Mouse (Mus musculus) CD4-positive helper T cell, adult 2 months (primary cell): ENCODE data around the gene Lrrc29.
A peak's percentile ranks its signal among the peaks of the same experiment; 100 is the strongest.

Experiments used
- DNase-seq: peaks from one replicate; pipeline ENCODE4 v3.0.0-alpha.2; 2012; ENCODE audit warnings: low read depth, missing footprints, low spot score

Lrrc29 gene

DNA sequence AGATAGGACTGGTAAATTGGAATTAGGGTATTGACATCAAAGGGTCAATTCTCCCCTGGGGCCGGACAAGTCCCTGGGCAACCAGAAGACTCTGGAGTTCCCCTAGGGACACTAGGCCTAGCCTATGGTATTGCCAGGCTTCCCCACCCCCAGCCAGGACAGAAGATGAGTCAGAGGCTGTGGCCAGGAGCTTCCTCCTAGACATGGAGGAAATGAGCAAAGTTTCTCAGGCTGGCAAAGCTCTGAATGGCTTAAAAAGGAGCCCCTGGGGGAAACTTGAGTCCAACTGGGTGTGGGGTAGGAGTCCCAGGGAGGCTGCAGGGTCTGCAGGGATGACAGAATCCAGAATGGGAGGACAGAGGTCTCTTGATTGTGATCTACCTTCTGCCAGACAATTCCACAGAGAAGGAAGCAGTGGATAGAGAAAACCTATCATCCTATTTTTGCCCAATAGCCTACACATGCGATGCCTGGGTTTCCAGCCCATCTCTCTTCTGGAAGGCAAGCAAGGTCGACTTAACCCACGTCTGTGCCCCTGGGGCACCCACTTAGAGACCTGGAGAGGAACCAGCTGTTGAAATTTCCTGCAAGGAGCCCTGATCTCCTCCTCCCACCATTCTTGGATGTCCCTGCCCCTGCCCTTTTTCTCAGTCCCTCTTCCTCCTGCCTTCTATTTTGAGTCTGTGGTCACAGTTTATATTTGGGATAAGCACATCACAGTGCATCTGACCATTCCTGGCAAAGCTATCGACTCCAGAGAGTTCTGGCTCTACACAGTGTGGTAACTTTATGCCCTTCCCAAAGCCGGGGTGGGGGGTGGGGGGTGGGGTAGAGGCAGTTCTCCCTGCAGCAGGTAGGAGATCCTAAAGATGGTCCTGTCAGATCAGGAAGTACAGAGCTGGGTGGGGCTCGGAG is 19.2 kb upstream of the Lrrc29 start:
- DNase-seq = no peak

GRCm38 (mm10) chr8:105343791-105344574 is 17.9 kb upstream of the Lrrc29 start:
- no peak for DNase-seq

- DNase-seq = no peak
Observed at GRCm38 (mm10) chr8:105342768-105343167, 16.7 kb upstream of the Lrrc29 start.

GRCm38 (mm10) chr8:105341399-105341798 is 15.3 kb upstream of the Lrrc29 start:
- no peak for DNase-seq

- no peak for DNase-seq
Observed at GRCm38 (mm10) chr8:105339886-105340635, 14.0 kb upstream of the Lrrc29 start.

DNA sequence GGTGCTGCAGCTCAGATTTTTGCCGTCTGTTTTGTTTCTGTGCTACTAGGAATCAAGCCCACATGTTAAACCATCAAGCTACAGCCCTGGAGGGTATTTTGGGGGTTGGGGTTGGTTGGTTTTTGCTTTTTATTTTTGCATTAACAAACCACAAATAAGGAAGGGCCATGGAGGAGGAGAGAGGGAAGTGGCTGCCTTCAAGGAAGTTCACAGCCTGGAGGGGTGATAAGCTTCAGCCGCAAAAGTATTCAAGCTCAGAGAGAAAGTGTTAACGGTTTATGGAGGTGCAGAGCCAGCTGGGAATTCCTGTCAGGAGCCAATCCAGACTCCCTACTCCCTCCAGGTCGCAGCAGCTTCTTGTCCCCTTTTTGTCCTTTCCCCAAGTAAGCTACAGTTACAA is 12.9 kb upstream of the Lrrc29 start:
- no peak for DNase-seq

GRCm38 (mm10) chr8:105336373-105337130 is 10.5 kb upstream of the Lrrc29 start:
- no peak for DNase-seq

GRCm38 (mm10) chr8:105332523-105332922 is 6.4 kb upstream of the Lrrc29 start:
- DNase-seq = no peak

GRCm38 (mm10) chr8:105331931-105332330 is 5.9 kb upstream of the Lrrc29 start:
- DNase-seq = no peak

GRCm38 (mm10) chr8:105331469-105331868 is 5.4 kb upstream of the Lrrc29 start:
- DNase-seq = no peak

GRCm38 (mm10) chr8:105330325-105330724 is 4.2 kb upstream of the Lrrc29 start:
- no peak for DNase-seq

GRCm38 (mm10) chr8:105326968-105327367 is 890 bp upstream of the Lrrc29 start:
- DNase-seq = no peak

DNA sequence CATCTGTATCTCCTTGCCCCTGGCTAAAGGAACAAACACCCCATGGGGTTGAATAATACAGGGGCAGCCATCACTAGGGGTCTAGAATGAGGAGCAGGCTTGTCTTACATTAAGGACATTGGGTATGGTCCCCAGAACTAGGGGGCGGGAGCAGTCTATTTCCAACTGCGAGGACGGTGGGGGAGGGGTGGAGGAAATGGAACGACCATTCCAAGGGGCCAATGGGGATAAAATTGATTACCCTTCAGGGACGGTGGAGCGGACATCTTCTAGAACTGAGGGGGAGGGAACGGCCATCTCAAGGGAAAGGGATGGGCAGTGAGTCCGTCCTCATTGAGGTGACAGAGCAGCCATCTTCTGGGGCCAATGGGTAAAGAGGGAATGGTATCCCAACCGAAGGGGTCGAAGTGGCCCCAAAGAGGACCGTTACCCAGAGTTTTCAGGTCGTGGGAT is 411 bp downstream of the Lrrc29 start:
- peak; percentile 26 for DNase-seq

DNA sequence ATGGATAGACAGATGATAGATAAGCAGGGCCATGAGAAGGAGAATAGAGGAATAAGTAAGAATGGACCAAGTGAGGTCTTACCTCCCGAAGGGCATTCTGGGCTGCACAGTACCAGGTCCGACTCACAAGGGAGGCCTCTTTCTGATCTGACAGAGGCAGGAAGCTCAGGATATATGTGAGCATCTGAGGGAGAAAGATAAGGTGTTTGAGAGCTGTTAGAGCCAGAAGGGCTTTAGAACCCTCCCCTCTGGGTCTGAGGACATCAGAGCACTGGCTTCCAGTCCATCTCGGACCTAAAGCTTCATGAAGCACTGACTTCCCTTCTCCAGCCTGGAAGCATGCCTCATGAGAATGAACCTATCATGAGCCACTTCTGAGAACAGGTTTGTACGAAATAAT is 2.9 kb downstream of the Lrrc29 start:
- DNase-seq = no peak

- no peak for DNase-seq
Observed at GRCm38 (mm10) chr8:105318662-105319190, 7.4 kb downstream of the Lrrc29 start.

DNA sequence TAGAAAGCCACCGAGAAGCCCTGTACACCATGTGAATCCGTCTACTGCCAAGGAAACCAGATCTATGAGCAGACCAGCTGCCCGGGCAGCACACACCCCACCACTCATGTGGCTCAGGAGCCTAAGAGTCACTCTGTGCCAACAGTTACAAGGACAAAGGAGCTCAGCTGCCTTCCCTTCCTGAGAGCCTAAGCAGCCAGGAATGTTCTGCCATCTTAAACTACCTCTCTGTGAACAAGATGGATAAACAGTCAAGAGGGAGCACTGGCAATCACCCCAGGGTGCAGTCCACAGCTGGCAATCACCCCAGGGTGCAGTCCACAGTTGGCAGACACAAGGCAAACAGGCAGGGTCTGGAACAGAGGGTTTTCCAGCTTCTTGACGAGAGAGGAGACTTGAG is 8.1 kb downstream of the Lrrc29 start:
- no peak for DNase-seq

GRCm38 (mm10) chr8:105315073-105315769 is 10.9 kb downstream of the Lrrc29 start:
- DNase-seq = no peak

DNA sequence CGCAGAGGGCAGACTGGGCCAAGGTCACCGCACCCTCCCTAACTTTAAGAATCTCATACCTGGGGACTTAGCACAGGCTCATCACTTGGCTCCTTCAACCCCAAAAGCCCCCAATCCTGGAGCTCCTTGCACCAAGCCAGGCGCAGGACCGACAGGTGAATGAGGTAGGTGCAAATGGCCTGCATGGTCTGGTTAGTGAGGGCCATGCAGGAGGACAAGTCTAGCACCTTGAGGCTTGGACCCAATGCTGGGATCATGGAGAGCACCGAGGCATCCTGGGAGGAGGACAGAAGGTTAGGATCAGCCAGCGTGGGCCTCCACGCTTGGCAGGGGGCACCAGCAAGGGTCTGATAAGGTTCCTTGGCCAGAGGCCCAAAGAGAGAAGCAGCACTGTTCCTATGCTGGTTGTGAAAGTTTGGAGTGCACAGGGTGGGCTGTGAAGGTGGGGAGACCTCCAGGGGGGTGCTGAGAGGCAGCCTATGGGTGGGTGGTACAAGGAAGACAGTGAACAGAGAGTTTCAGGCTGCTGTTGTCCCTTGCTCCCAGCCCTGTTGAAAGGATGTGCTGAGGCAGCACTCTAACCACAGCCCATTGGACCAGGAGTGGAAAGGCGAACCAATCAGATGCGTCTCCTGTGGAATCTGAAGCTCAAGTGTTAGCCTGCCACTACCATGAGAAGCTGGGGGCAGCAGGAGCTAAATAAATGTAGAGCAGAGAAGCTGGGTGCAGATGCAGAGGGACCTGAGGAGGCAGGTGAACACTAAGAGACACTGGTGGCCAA is 12.3 kb downstream of the Lrrc29 start:
- no peak for DNase-seq

DNA sequence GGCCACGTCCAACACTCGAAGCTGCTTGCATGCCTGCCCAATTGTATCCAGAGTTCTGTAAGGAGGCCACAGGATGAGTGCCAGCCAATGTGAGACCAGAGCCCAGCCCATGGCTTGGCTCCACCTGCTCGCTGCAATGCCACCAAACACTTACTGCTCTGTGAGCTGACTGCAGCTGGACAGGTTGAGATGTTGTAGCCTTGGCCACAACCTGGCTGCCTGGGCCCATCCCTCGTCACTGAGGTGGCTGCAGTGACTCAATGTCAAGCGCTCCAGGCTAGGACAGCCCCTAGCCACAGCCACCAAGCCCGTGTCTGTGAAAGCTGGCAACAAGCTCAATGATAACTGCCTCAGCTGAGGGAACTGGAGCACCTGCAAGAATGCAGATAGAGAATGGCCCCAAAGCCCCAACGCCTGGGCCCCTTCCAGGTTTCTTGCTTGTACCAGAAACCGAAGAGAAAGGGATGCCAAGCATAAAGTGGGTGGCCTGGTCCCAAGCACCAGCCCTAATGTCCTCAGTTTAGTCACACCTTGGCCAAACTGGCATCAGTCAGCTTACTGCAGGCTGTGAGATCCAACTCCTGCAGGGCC is 13.1 kb downstream of the Lrrc29 start:
- DNase-seq = no peak
